Mouse (Mus musculus) liver, adult 2 months (tissue): ENCODE results near the gene Itgb1. TPM values are rescaled to one million over a fixed set of nuclear protein-coding genes. Genes with fewer than 3 reads are reported as not detected.

ENCODE experiments used
- DNase-seq: peaks from one replicate; pipeline ENCODE4 v3.0.0-alpha.2; 2011; ENCODE audit warnings: low read depth, low spot score; ENCODE audit errors: extremely low read depth
- H3K27ac ChIP-seq: fragments of 200-500 bp; replicated peaks from 2 replicates; pipeline ENCODE4 v1.5.1; 2012; ENCODE audit warnings: low read depth, mild to moderate bottlenecking, control low read depth, inconsistent platforms, low read length; ENCODE audit not compliant: insufficient read depth
- H3K27me3 ChIP-seq: fragments of 200-500 bp; 2 replicates; pipeline ENCODE4 v1.6.1; 2012; ENCODE audit warnings: mild to moderate bottlenecking, moderate library complexity, low read length, inconsistent platforms; ENCODE audit not compliant: control insufficient read depth, insufficient read depth
- H3K36me3 ChIP-seq: fragments of 200-500 bp; 2 replicates; pipeline ENCODE4 v1.6.1; 2012; ENCODE audit warnings: low read length, inconsistent platforms; ENCODE audit not compliant: control insufficient read depth, insufficient read depth
- H3K4me1 ChIP-seq: fragments of 200-500 bp; 2 replicates; pipeline ENCODE4 v1.6.1; 2011; ENCODE audit warnings: low read length; ENCODE audit not compliant: control insufficient read depth, insufficient read depth
- H3K4me3 ChIP-seq: fragments of 200-500 bp; 2 replicates; pipeline ENCODE4 v1.5.1; 2011; ENCODE audit warnings: low read depth, mild to moderate bottlenecking, control low read depth, low read length, moderate library complexity; ENCODE audit not compliant: insufficient read depth
- H3K79me2 ChIP-seq: fragments of 200-500 bp; 2 replicates; pipeline ENCODE4 v1.6.1; 2012; ENCODE audit warnings: inconsistent platforms, mild to moderate bottlenecking, low read length, moderate library complexity; ENCODE audit not compliant: control insufficient read depth, insufficient read depth
- H3K9ac ChIP-seq: fragments of 200-500 bp; 2 replicates; pipeline ENCODE4 v1.6.1; 2012; ENCODE audit warnings: low read depth, mild to moderate bottlenecking, control low read depth, inconsistent platforms, low read length
- CTCF ChIP-seq: fragments of 200-500 bp; IDR thresholded peaks from 2 replicates; pipeline ENCODE4 v1.5.1; 2011; ENCODE audit warnings: low read depth, low read length, control low read depth
- POLR2A ChIP-seq: fragments of 200-500 bp; IDR thresholded peaks from 2 replicates; pipeline ENCODE4 v1.6.1; 2011; ENCODE audit warnings: low read length, control low read depth; ENCODE audit not compliant: insufficient read depth; ENCODE audit errors: extremely low read depth
- WGBS: fragments of 180-500 bp; shearing (Covaris S2); methylation state at CpG from one replicate; pipeline ENCODE4 v1.1.7; 2018; 5-methylcytosine and 5-hydroxymethylcytosine counted together
- polyA plus RNA-seq: library from polyadenylated mRNA; depleted of rRNA; stranded (reverse); fragments of >200 nt; gene quantifications from 2 replicates; pipeline ENCODE4 v1.2.3, GENCODE M21; 2012
- total RNA-seq: library from RNA; depleted of rRNA; stranded (reverse); fragments of >200 nt; gene quantifications from 2 replicates; pipeline ENCODE4 v1.2.3, GENCODE M21; 2014

The Itgb1 gene
- total and polyA plus RNA-seq, 2 experiments = 23.5 to 119 TPM

- Histone ChIP-seq H3K27ac (no peak overlapping the region), H3K4me1 (peaks cover 1% of the 10 kb centered on the region; the same call in 1 of the 2 replicates), H3K27me3 (no peaks in the 10 kb centered on the region), H3K36me3 (peaks cover 6% of the 10 kb centered on the region; the same call in 1 of the 2 replicates), H3K4me3 (no peak overlapping the region), H3K9ac (no peak overlapping the region), H3K79me2 (peaks cover 7% of the 10 kb centered on the region; the same call in 1 of the 2 replicates)
- no peak for DNase-seq
- WGBS = 91% methylated on average over 2 of the region's 2 CpGs
- TF ChIP-seq POLR2A (no peak), CTCF (no peak)
Observed at GRCm38 (mm10) chr8:128704836-128705235, 19.4 kb downstream of the Itgb1 start.

GRCm38 (mm10) chr8:128709261-128709660 lies 23.8 kb downstream of the Itgb1 start:
- DNase-seq = peak; percentile 63
- Histone ChIP-seq H3K36me3 (peaks cover 38% of the 10 kb centered on the region), H3K27me3 (no peaks in the 10 kb centered on the region), H3K79me2 (no peaks in the 10 kb centered on the region; the same call in 1 of the 2 replicates), H3K27ac (no peak overlapping the region), H3K9ac (no peak overlapping the region), H3K4me3 (no peak overlapping the region), H3K4me1 (peaks cover 1% of the 10 kb centered on the region; the same call in 1 of the 2 replicates)
- TF ChIP-seq CTCF (peak; percentile 81), POLR2A (no peak)
- 58% methylated on average over 3 of the region's 3 CpGs for WGBS

- peaks cover 68% of the 10 kb centered on the region for H3K36me3 ChIP-seq
- H3K9ac ChIP-seq = no peak overlapping the region
- H3K4me3 ChIP-seq = no peak overlapping the region
- no peak overlapping the region for H3K27ac ChIP-seq
- no peaks in the 10 kb centered on the region for H3K79me2 ChIP-seq
- DNase-seq = no peak
- TF ChIP-seq POLR2A = no peak
- no peak for TF ChIP-seq CTCF
- H3K27me3 ChIP-seq = no peaks in the 10 kb centered on the region
- no peaks in the 10 kb centered on the region for H3K4me1 ChIP-seq
Observed at GRCm38 (mm10) chr8:128716184-128716583, 30.7 kb downstream of the Itgb1 start.

- 62% methylated on average over 1 of the region's 1 CpGs for WGBS
- no peaks in the 10 kb centered on the region for H3K79me2 ChIP-seq
- H3K27ac ChIP-seq = no peak overlapping the region
- H3K36me3 ChIP-seq = peaks cover 39% of the 10 kb centered on the region
- H3K9ac ChIP-seq = no peak overlapping the region
- TF ChIP-seq POLR2A (no peak), CTCF (peak; percentile 32; the same call in 1 of the 2 replicates)
- DNase-seq = peak; percentile 35
- no peak overlapping the region for H3K4me3 ChIP-seq
- no peaks in the 10 kb centered on the region for H3K27me3 ChIP-seq
- peaks cover 2% of the 10 kb centered on the region; the same call in 1 of the 2 replicates for H3K4me1 ChIP-seq
Observed at GRCm38 (mm10) chr8:128724819-128725218, 39.4 kb downstream of the Itgb1 start.

GRCm38 (mm10) chr8:128727213-128727612 lies 41.8 kb downstream of the Itgb1 start:
- no peaks in the 10 kb centered on the region for H3K79me2 ChIP-seq
- H3K36me3 ChIP-seq = peaks cover 47% of the 10 kb centered on the region
- H3K4me3 ChIP-seq = no peak overlapping the region
- DNase-seq = peak; percentile 87
- TF ChIP-seq POLR2A (no peak), CTCF (no peak)
- H3K27ac ChIP-seq = no peak overlapping the region
- no peaks in the 10 kb centered on the region for H3K27me3 ChIP-seq
- 100% methylated on average over 1 of the region's 1 CpGs for whole genome bisulfite sequencing
- H3K9ac ChIP-seq = no peak overlapping the region
- peaks cover 2% of the 10 kb centered on the region; the same call in 1 of the 2 replicates for H3K4me1 ChIP-seq

- TF ChIP-seq CTCF (no peak), POLR2A (no peak)
- H3K9ac ChIP-seq = no peak overlapping the region
- H3K4me3 ChIP-seq = no peak overlapping the region
- 95% methylated on average over 2 of the region's 2 CpGs for WGBS
- H3K79me2 ChIP-seq = no peaks in the 10 kb centered on the region
- H3K36me3 ChIP-seq = peaks cover 53% of the 10 kb centered on the region
- H3K27me3 ChIP-seq = no peaks in the 10 kb centered on the region
- H3K4me1 ChIP-seq = no peaks in the 10 kb centered on the region; the same call in 1 of the 2 replicates
- no peak overlapping the region for H3K27ac ChIP-seq
- DNase-seq = no peak
Observed at GRCm38 (mm10) chr8:128732254-128732653, 46.8 kb downstream of the Itgb1 start.
